Mouse (Mus musculus): ENCODE measurements around the gene Acads. TPM values are rescaled to one million over a fixed set of nuclear protein-coding genes. Genes with fewer than 3 reads are reported as not detected.

Gene Acads
- polyA plus RNA-seq, 1 experiment from 2014 or later = 27.7 TPM

DNA sequence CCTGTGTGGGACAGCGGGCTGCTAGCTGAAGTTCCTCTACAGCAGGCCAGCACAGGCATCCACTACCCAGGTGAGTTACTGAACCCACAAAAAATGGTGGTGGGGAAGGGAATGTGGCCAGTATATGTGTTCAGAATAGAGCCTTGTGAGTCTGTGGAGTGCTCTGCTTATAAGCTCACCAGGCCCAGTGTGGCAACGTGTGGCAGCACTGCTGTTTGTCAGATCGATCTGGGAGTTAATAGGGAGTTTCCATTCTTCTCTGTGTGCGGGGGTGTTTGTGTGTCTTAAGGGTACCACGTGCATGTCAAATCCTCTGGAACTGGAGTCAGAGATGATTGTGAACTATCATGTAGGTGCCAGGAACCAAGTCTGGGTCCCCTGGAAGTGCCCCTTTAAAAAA is 19.6 kb downstream of the Acads start:
- H3K27ac ChIP-seq (ENCODE audit: low read depth, low read length) = no peak overlapping the region
- no peak overlapping the region for H3K4me3 ChIP-seq (ENCODE audit: low read depth, low read length)
- no peak overlapping the region for H3K9ac ChIP-seq (ENCODE audit: low read length)
- no peaks in the 10 kb centered on the region for H3K27me3 ChIP-seq (ENCODE audit: control insufficient read depth, insufficient read depth, low read length)
- ATAC-seq (ENCODE audit: insufficient read depth, low FRiP score, low TSS enrichment) (no peak), DNase-seq (ENCODE audit: low spot score) (no peak)
- no peaks in the 10 kb centered on the region for H3K9me3 ChIP-seq (ENCODE audit: control insufficient read depth, low read length)
- H3K4me1 ChIP-seq (ENCODE audit: control insufficient read depth, insufficient read depth, low read length) = no peaks in the 10 kb centered on the region
- no peak overlapping the region for H3K4me2 ChIP-seq (ENCODE audit: low read depth)
- 89% methylated on average over 5 of the region's 5 CpGs for WGBS
- peaks cover 21% of the 10 kb centered on the region for H3K36me3 ChIP-seq (ENCODE audit: control insufficient read depth, insufficient read depth, low read length)

DNA sequence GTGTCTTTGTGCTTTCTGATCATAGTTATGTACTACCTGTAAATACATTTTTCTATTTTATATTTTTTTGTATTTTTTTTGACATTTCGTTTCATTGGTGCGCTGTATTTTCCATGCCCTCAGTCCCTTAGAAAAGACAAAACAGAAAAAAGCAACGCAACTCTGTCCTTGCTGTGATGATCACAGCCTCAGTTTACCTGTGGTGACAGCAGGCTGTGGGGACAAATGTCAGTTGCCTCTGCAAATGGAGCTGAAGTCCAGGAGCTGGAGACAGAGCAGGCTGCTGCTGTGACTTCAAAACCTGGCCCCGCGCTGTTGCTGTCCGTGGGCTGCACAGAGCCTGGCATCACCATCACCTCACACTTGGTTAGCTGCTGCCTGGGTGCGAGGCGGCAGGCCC is 21.0 kb downstream of the Acads start, which contains the start of gene Gm10401:
TSS of gene Gm10401 (minus strand) at position 101 of the 400 bp plus-strand sequence.
- H3K36me3 ChIP-seq (ENCODE audit: control insufficient read depth, insufficient read depth, low read length) = peaks cover 21% of the 10 kb centered on the region
- H3K9ac ChIP-seq (ENCODE audit: low read length) = no peak within 1 kb of the TSS
- H3K27me3 ChIP-seq (ENCODE audit: control insufficient read depth, insufficient read depth, low read length) = no peaks in the 10 kb centered on the region
- WGBS = 94% methylated on average over 8 of the region's 8 CpGs
- no peaks in the 10 kb centered on the region for H3K9me3 ChIP-seq (ENCODE audit: control insufficient read depth, low read length)
- H3K4me3 ChIP-seq (ENCODE audit: low read depth, low read length) = no peak within 1 kb of the TSS
- ATAC-seq (ENCODE audit: insufficient read depth, low FRiP score, low TSS enrichment) (no peak), DNase-seq (ENCODE audit: low spot score) (no peak)
- no peak within 1 kb of the TSS for H3K27ac ChIP-seq (ENCODE audit: low read depth, low read length)
- no peak within 1 kb of the TSS for H3K4me2 ChIP-seq (ENCODE audit: low read depth)
- no peaks in the 10 kb centered on the region for H3K4me1 ChIP-seq (ENCODE audit: control insufficient read depth, insufficient read depth, low read length)

- no peak overlapping the region for H3K9ac ChIP-seq (ENCODE audit: low read length)
- no peaks in the 10 kb centered on the region for H3K9me3 ChIP-seq (ENCODE audit: control insufficient read depth, low read length)
- H3K4me2 ChIP-seq (ENCODE audit: low read depth) = no peak overlapping the region
- no peak overlapping the region for H3K4me3 ChIP-seq (ENCODE audit: low read depth, low read length)
- H3K27me3 ChIP-seq (ENCODE audit: control insufficient read depth, insufficient read depth, low read length) = no peaks in the 10 kb centered on the region
- H3K4me1 ChIP-seq (ENCODE audit: control insufficient read depth, insufficient read depth, low read length) = no peaks in the 10 kb centered on the region
- 90% methylated on average over 6 of the region's 6 CpGs for WGBS
- H3K27ac ChIP-seq (ENCODE audit: low read depth, low read length) = no peak overlapping the region
- DNase-seq (ENCODE audit: low spot score) = no peak
- H3K36me3 ChIP-seq (ENCODE audit: control insufficient read depth, insufficient read depth, low read length) = peaks cover 37% of the 10 kb centered on the region
- ATAC-seq (ENCODE audit: insufficient read depth, low FRiP score, low TSS enrichment) = no peak
Measured at GRCm38 (mm10) chr5:115091776-115092175, 27.4 kb downstream of the Acads start.

- 80% methylated on average over 3 of the region's 3 CpGs for WGBS
- Histone ChIP-seq H3K36me3 (ENCODE audit: control insufficient read depth, insufficient read depth, low read length) (peaks cover 35% of the 10 kb centered on the region), H3K27me3 (ENCODE audit: control insufficient read depth, insufficient read depth, low read length) (no peaks in the 10 kb centered on the region), H3K9me3 (ENCODE audit: control insufficient read depth, low read length) (no peaks in the 10 kb centered on the region), H3K9ac (ENCODE audit: low read length) (no peak overlapping the region), H3K27ac (ENCODE audit: low read depth, low read length) (no peak overlapping the region), H3K4me2 (ENCODE audit: low read depth) (no peak overlapping the region), H3K4me1 (ENCODE audit: control insufficient read depth, insufficient read depth, low read length) (no peaks in the 10 kb centered on the region), H3K4me3 (ENCODE audit: low read depth, low read length) (no peak overlapping the region)
- DNase-seq (ENCODE audit: low spot score) = no peak
- ATAC-seq (ENCODE audit: insufficient read depth, low FRiP score, low TSS enrichment) = no peak
Measured at GRCm38 (mm10) chr5:115091015-115091414, 28.1 kb downstream of the Acads start.

- no peak overlapping the region for H3K9ac ChIP-seq (ENCODE audit: low read length)
- H3K27ac ChIP-seq (ENCODE audit: low read depth, low read length) = no peak overlapping the region
- no peaks in the 10 kb centered on the region for H3K4me1 ChIP-seq (ENCODE audit: control insufficient read depth, insufficient read depth, low read length)
- DNase-seq (ENCODE audit: low spot score) (no peak), ATAC-seq (ENCODE audit: insufficient read depth, low FRiP score, low TSS enrichment) (no peak)
- no peaks in the 10 kb centered on the region for H3K27me3 ChIP-seq (ENCODE audit: control insufficient read depth, insufficient read depth, low read length)
- no peaks in the 10 kb centered on the region for H3K9me3 ChIP-seq (ENCODE audit: control insufficient read depth, low read length)
- WGBS = 97% methylated on average over 5 of the region's 5 CpGs
- no peak overlapping the region for H3K4me2 ChIP-seq (ENCODE audit: low read depth)
- no peak overlapping the region for H3K4me3 ChIP-seq (ENCODE audit: low read depth, low read length)
- peaks cover 26% of the 10 kb centered on the region for H3K36me3 ChIP-seq (ENCODE audit: control insufficient read depth, insufficient read depth, low read length)
Measured at GRCm38 (mm10) chr5:115089592-115090268, 29.4 kb downstream of the Acads start.

DNA sequence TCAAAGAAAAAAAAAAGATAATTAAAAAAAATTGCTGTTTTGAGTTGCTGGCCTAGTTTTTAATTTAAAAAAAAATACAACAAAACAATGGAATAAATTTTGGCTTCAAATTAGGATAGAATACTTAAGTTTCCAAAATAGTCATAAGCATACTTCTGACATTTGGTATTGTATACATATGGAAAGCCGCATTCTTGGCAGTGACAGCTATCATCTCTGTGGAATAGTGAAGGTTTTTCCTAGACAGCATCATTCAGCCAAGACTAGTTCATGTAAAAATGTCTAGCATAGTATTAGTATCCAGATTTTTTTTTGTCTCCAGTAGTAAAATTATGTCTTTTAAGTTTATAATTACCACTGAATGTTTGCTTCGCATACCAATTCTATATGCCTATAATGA is 33.5 kb downstream of the Acads start:
- DNase-seq (ENCODE audit: low spot score) (no peak), ATAC-seq (ENCODE audit: insufficient read depth, low FRiP score, low TSS enrichment) (no peak)
- H3K27me3 ChIP-seq (ENCODE audit: control insufficient read depth, insufficient read depth, low read length) = no peaks in the 10 kb centered on the region
- 98% methylated on average over 2 of the region's 2 CpGs for WGBS
- no peak overlapping the region for H3K4me2 ChIP-seq (ENCODE audit: low read depth)
- no peak overlapping the region for H3K27ac ChIP-seq (ENCODE audit: low read depth, low read length)
- H3K9ac ChIP-seq (ENCODE audit: low read length) = no peak overlapping the region
- peaks cover 21% of the 10 kb centered on the region for H3K36me3 ChIP-seq (ENCODE audit: control insufficient read depth, insufficient read depth, low read length)
- H3K9me3 ChIP-seq (ENCODE audit: control insufficient read depth, low read length) = no peaks in the 10 kb centered on the region
- H3K4me1 ChIP-seq (ENCODE audit: control insufficient read depth, insufficient read depth, low read length) = no peaks in the 10 kb centered on the region
- H3K4me3 ChIP-seq (ENCODE audit: low read depth, low read length) = no peak overlapping the region

DNA sequence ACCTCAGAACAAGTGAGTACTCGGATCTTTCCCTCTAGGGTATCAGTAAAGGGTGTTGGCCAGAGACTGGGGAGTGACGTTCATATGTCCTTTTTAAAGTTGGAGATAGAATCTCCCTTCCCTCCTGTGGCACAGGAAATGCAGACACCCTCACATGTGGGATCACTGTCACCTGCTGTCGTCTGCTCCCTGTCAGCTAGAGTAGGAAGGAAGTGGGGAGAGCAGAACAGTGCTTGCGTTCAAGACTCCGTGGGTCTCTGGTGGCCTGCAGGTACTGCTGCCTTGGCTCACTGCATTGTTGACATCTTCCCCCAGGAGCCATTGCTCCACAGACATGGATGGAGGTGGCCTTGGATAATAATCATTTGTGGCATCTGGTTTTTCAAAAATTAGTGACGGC is 35.7 kb downstream of the Acads start:
- no peak for DNase-seq (ENCODE audit: low spot score)

DNA sequence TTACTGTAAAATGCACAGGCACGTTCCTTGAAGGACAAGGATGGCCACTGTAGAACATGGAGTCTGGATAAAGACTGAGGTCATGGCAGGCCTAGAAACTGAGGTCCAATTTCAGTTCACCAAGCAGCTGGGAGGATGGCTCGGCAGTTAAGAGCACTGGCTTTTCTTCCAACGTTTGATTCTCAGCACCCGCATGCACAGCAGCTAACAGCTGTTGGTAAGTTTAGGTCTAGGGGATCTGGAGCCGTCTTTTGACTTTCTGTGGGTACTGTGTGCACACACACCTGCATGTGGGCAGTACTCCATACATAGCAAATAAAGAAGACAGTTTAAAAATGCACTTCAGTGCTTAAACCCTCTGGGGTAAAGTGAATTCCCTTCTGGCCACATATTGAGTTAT is 37.5 kb downstream of the Acads start:
- Histone ChIP-seq H3K36me3 (ENCODE audit: control insufficient read depth, insufficient read depth, low read length) (no peaks in the 10 kb centered on the region; the same call in 1 of the 2 replicates), H3K9me3 (ENCODE audit: control insufficient read depth, low read length) (no peaks in the 10 kb centered on the region), H3K4me2 (ENCODE audit: low read depth) (no peak overlapping the region), H3K27ac (ENCODE audit: low read depth, low read length) (no peak overlapping the region), H3K4me3 (ENCODE audit: low read depth, low read length) (no peak overlapping the region), H3K27me3 (ENCODE audit: control insufficient read depth, insufficient read depth, low read length) (no peaks in the 10 kb centered on the region), H3K4me1 (ENCODE audit: control insufficient read depth, insufficient read depth, low read length) (no peaks in the 10 kb centered on the region), H3K9ac (ENCODE audit: low read length) (no peak overlapping the region)
- ATAC-seq (ENCODE audit: insufficient read depth, low FRiP score, low TSS enrichment) = no peak
- no peak for DNase-seq (ENCODE audit: low spot score)
- 86% methylated on average over 5 of the region's 5 CpGs for WGBS

More for the DNA sequence above, 35.7 kb downstream of the Acads start:
- Histone ChIP-seq H3K9ac (ENCODE audit: low read length) (no peak overlapping the region), H3K27me3 (ENCODE audit: control insufficient read depth, insufficient read depth, low read length) (no peaks in the 10 kb centered on the region), H3K27ac (ENCODE audit: low read depth, low read length) (no peak overlapping the region), H3K4me1 (ENCODE audit: control insufficient read depth, insufficient read depth, low read length) (no peaks in the 10 kb centered on the region), H3K36me3 (ENCODE audit: control insufficient read depth, insufficient read depth, low read length) (peaks cover 9% of the 10 kb centered on the region), H3K9me3 (ENCODE audit: control insufficient read depth, low read length) (no peaks in the 10 kb centered on the region), H3K4me3 (ENCODE audit: low read depth, low read length) (no peak overlapping the region), H3K4me2 (ENCODE audit: low read depth) (no peak overlapping the region)
- WGBS = 91% methylated on average over 6 of the region's 6 CpGs
- no peak for ATAC-seq (ENCODE audit: insufficient read depth, low FRiP score, low TSS enrichment)

DNA sequence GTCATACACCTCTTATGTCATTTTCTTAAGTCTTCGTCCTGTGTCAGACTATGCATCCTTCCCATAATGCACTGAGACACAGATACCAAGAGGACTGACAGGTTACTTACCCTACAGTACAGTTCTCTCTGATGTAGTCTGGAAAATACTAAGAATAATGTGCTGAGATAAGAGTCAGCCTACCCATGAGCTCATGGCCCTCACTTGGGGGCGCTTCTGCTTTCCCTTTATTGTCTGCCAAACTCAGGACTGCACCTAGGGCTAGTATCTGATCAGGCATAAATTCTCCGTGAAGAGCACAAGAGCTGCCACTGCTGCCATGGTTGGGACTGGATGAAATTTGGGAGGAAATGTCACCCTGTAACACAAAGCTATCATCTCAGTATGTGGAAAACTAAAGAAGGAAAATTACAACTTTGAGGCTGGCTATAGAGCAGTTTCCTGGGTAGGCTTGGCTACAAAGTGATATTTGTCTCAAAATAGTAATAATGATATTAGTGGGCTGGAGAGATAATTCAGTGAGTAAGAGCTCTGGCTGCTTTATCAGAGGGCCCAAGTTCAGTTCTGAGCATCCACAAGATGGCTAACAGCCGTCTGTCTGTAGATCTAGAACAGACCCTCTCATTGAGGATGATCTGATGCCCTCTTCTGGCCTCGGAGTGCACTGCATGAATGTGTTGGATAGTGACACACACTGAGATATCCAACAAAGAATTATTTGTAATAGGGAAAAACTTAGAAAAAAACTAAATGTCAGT is 42.8 kb downstream of the Acads start:
- H3K9ac ChIP-seq (ENCODE audit: low read length) = no peak overlapping the region
- no peaks in the 10 kb centered on the region for H3K36me3 ChIP-seq (ENCODE audit: control insufficient read depth, insufficient read depth, low read length)
- H3K27ac ChIP-seq (ENCODE audit: low read depth, low read length) = no peak overlapping the region
- DNase-seq (ENCODE audit: low spot score) (peak; percentile 57), ATAC-seq (ENCODE audit: insufficient read depth, low FRiP score, low TSS enrichment) (no peak)
- H3K4me1 ChIP-seq (ENCODE audit: control insufficient read depth, insufficient read depth, low read length) = peaks cover 3% of the 10 kb centered on the region; the same call in 1 of the 2 replicates
- H3K9me3 ChIP-seq (ENCODE audit: control insufficient read depth, low read length) = no peaks in the 10 kb centered on the region
- H3K27me3 ChIP-seq (ENCODE audit: control insufficient read depth, insufficient read depth, low read length) = no peaks in the 10 kb centered on the region
- H3K4me2 ChIP-seq (ENCODE audit: low read depth) = no peak overlapping the region
- 58% methylated on average over 5 of the region's 5 CpGs for WGBS
- no peak overlapping the region for H3K4me3 ChIP-seq (ENCODE audit: low read depth, low read length)

Data from neural tube, embryonic 11.5 days (tissue).